Mouse (Mus musculus) hindbrain, embryonic 15.5 days (tissue): ENCODE data around the gene Gm28374. TPM values are rescaled to one million over a fixed set of nuclear protein-coding genes. Genes with fewer than 3 reads are reported as not detected.

Experiments
- ATAC-seq: fragments of 200-750 bp; cut with Nextera tagmentation; 2 replicates; pipeline ENCODE4 v1.8.0; 2017; ENCODE audit warnings: low read depth, moderate number of reproducible peaks, moderate TSS enrichment; ENCODE audit not compliant: low FRiP score
- H3K27ac ChIP-seq: fragments of 300-500 bp; sonication (generic); replicated peaks from 2 replicates; pipeline ENCODE4 v1.5.1; 2015; ENCODE audit warnings: mild to moderate bottlenecking, inconsistent platforms
- H3K27me3 ChIP-seq: fragments of 300-500 bp; sonication (generic); 2 replicates; pipeline ENCODE4 v1.6.1; 2015; ENCODE audit warnings: control low read depth, inconsistent platforms
- H3K36me3 ChIP-seq: fragments of 300-500 bp; sonication (generic); 2 replicates; pipeline ENCODE4 v1.6.1; 2015; ENCODE audit warnings: control low read depth, inconsistent platforms
- H3K4me1 ChIP-seq: fragments of 300-500 bp; sonication (generic); replicated peaks from 2 replicates; pipeline ENCODE4 v1.6.1; 2015; ENCODE audit warnings: control low read depth, inconsistent platforms
- H3K4me2 ChIP-seq: fragments of 300-500 bp; sonication (generic); 2 replicates; pipeline ENCODE4 v1.6.1; 2015; ENCODE audit warnings: moderate library complexity, mild to moderate bottlenecking, inconsistent platforms
- H3K4me3 ChIP-seq: fragments of 300-500 bp; sonication (generic); 2 replicates; pipeline ENCODE4 v1.5.1; 2015; ENCODE audit warnings: mild to moderate bottlenecking, inconsistent platforms
- H3K9ac ChIP-seq: fragments of 300-500 bp; sonication (generic); 2 replicates; pipeline ENCODE4 v1.6.1; 2015; ENCODE audit warnings: inconsistent platforms
- H3K9me3 ChIP-seq: fragments of 300-500 bp; sonication (generic); 2 replicates; pipeline ENCODE4 v1.6.1; 2016; ENCODE audit warnings: control low read depth, inconsistent platforms
- WGBS: fragments of 180-500 bp; shearing (Covaris S2); methylation state at CpG from one replicate; pipeline ENCODE4 v1.1.7; 2015; 5-methylcytosine and 5-hydroxymethylcytosine counted together
- polyA plus RNA-seq: library from polyadenylated mRNA; unstranded; fragments of >200 nt; fragmentation: Nextera tagmentation; extraction: Ambion mirVana; gene quantifications from 2 replicates; pipeline ENCODE4 v1.2.1, GENCODE M21; 2015

The Gm28374 gene
- polyA plus RNA-seq, 1 experiment from 2014 or later: 1.4 TPM

DNA sequence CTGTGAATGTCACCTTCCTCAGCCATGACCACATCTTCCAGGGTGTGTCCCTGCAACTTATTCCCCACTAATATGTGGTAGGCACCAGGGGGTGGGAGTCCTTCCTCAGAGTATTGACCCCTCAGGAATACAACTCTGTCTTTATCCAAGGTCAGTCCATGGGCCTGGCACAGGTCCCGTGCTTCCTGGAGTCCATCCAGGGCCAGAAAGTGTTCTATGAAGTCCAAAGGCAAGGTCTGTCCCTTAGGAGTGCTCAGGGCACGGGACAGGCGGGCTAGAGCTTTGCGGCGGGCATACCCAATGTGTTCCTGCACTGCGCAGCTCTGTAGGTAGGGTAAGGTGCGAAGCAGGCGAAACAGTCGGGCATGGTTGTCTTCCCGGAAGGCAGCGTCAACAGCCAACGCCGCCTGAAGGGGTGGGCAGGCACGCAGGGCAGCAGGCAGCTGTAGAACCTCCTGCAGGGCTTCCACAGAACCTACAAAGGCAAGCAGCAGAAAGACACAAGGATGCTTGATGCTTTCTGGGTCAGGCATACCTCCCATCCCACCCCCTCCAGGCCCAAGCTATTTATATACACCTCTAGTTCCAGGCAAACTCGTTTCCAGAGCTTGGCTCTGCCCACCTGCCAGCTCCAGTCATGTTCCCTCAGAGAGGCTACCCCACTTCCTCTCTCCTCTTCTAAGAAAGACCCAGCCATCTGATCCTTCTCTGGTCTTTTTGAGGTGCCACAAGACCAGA is 34.2 kb upstream of the Gm28374 start:
- no peaks in the 10 kb centered on the region for H3K9me3 ChIP-seq
- WGBS: 92% methylated on average over 15 of the region's 15 CpGs
- peak overlapping the region; percentile 87; the same call in 1 of the 2 replicates for H3K4me3 ChIP-seq
- H3K9ac ChIP-seq: 0 out of 2 replicates have a peak overlapping the region, but pooled peaks have one; percentile 74
- ATAC-seq: no peak
- H3K27me3 ChIP-seq: no peaks in the 10 kb centered on the region
- H3K27ac ChIP-seq: no peak overlapping the region
- H3K4me1 ChIP-seq: peaks cover 26% of the 10 kb centered on the region
- H3K4me2 ChIP-seq: peak overlapping the region; percentile 83
- H3K36me3 ChIP-seq: peaks cover 25% of the 10 kb centered on the region

GRCm38 (mm10) chr19:6113116-6113515 is 31.1 kb upstream of the Gm28374 start:
- ATAC-seq: no peak
- H3K4me1 ChIP-seq: peaks cover 14% of the 10 kb centered on the region
- no peak overlapping the region for H3K4me3 ChIP-seq
- H3K9ac ChIP-seq: no peak overlapping the region
- H3K27ac ChIP-seq: no peak overlapping the region
- no peak overlapping the region for H3K4me2 ChIP-seq
- peaks cover 25% of the 10 kb centered on the region for H3K36me3 ChIP-seq
- no peaks in the 10 kb centered on the region for H3K9me3 ChIP-seq
- no peaks in the 10 kb centered on the region for H3K27me3 ChIP-seq
- WGBS: 55% methylated on average over 6 of the region's 6 CpGs

GRCm38 (mm10) chr19:6105586-6105985 is 23.5 kb upstream of the Gm28374 start, which contains the start of gene Naaladl1:
Gene Naaladl1 (plus strand): TSS chr19:6105782.
- no peak within 1 kb of the TSS for H3K4me2 ChIP-seq
- no peak for ATAC-seq
- H3K4me1 ChIP-seq: no peaks in the 10 kb centered on the region
- no peaks in the 10 kb centered on the region for H3K36me3 ChIP-seq
- no peak within 1 kb of the TSS for H3K27ac ChIP-seq
- 89% methylated on average over 7 of the region's 7 CpGs for WGBS
- no peak within 1 kb of the TSS for H3K4me3 ChIP-seq
- no peaks in the 10 kb centered on the region for H3K27me3 ChIP-seq
- H3K9ac ChIP-seq: no peak within 1 kb of the TSS
- no peaks in the 10 kb centered on the region for H3K9me3 ChIP-seq

- Histone ChIP-seq H3K9me3 (no peaks in the 10 kb centered on the region), H3K4me1 (no peaks in the 10 kb centered on the region), H3K36me3 (no peaks in the 10 kb centered on the region), H3K27ac (no peak overlapping the region), H3K4me3 (no peak overlapping the region), H3K27me3 (no peaks in the 10 kb centered on the region), H3K4me2 (no peak overlapping the region), H3K9ac (no peak overlapping the region)
- no peak for ATAC-seq
- 86% methylated on average over 4 of the region's 4 CpGs for WGBS
Measured at GRCm38 (mm10) chr19:6104476-6104875, 22.4 kb upstream of the Gm28374 start.

DNA sequence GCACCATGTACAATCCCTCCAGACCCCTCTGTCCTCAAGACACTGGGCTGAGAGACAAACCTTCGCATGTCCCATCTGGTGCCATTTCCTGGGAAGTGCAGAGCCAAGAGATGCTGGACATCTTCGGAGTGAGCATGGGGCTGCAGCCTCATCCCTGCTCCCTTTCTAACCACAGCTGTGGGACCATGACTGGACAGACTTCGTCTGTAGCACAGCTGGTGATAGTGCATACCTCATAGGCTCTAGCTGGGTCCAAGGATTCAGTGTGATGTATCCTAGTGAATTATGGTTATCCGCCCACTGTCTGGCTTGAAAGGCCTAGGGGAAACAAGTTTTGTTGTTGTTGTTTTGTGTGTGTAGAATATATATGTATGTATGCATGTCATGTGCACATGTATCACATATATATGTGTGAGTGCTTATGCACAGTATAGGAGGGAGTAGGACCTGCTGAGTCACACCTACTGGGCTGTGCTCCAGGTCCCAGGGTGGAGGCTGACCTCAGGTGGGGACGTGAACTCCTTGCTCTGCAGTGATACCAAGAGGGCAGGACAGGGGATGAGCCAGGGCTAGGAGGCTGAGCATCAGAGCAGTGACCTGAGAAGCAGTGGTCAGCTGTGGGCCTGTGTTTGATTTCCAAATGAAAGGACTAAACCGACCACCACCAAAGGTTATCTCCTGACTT is 20.3 kb upstream of the Gm28374 start:
- ATAC-seq: no peak
- H3K4me1 ChIP-seq: no peaks in the 10 kb centered on the region
- H3K27ac ChIP-seq: no peak overlapping the region
- no peak overlapping the region for H3K4me3 ChIP-seq
- no peaks in the 10 kb centered on the region for H3K27me3 ChIP-seq
- H3K9ac ChIP-seq: no peak overlapping the region
- no peaks in the 10 kb centered on the region for H3K36me3 ChIP-seq
- H3K4me2 ChIP-seq: no peak overlapping the region
- H3K9me3 ChIP-seq: no peaks in the 10 kb centered on the region
- 75% methylated on average over 6 of the region's 6 CpGs for WGBS

- H3K4me3 ChIP-seq: no peak overlapping the region
- H3K9ac ChIP-seq: no peak overlapping the region
- ATAC-seq: no peak
- WGBS: 61% methylated on average over 6 of the region's 6 CpGs
- no peaks in the 10 kb centered on the region for H3K4me1 ChIP-seq
- H3K36me3 ChIP-seq: no peaks in the 10 kb centered on the region
- no peaks in the 10 kb centered on the region for H3K27me3 ChIP-seq
- no peak overlapping the region for H3K4me2 ChIP-seq
- no peaks in the 10 kb centered on the region for H3K9me3 ChIP-seq
- no peak overlapping the region for H3K27ac ChIP-seq
Measured at GRCm38 (mm10) chr19:6101186-6101585, 19.1 kb upstream of the Gm28374 start.

GRCm38 (mm10) chr19:6097847-6098246 is 15.8 kb upstream of the Gm28374 start:
- H3K9me3 ChIP-seq: no peaks in the 10 kb centered on the region
- H3K4me3 ChIP-seq: no peak overlapping the region
- H3K4me1 ChIP-seq: no peaks in the 10 kb centered on the region
- no peak for ATAC-seq
- no peaks in the 10 kb centered on the region for H3K27me3 ChIP-seq
- WGBS: 85% methylated on average over 3 of the region's 3 CpGs
- no peak overlapping the region for H3K9ac ChIP-seq
- no peaks in the 10 kb centered on the region for H3K36me3 ChIP-seq
- no peak overlapping the region for H3K27ac ChIP-seq
- no peak overlapping the region for H3K4me2 ChIP-seq

DNA sequence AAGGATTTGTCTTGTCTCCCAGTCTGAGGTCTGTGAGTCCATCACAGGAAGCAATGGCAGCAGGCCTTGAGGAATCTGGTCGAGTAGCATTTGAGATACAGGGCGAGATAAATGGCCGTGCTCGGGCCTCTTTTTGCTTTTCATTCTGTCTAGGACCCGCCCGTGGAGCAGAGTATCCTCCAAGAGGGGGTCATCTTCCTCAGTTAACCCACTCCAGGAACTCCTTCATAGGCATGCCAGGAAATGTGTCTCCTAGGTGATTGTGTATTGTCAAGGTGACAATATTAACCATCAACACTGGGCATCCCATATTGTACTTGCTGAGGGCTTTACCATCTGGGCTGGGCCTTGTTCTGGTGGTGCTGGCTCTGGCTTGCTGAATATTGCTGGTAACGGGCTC is 12.1 kb upstream of the Gm28374 start, which contains the start of gene AC131692.1:
TSS of gene AC131692.1 (plus strand) at position 301 of the 400 bp plus-strand sequence.
- Histone ChIP-seq H3K4me1 (no peaks in the 10 kb centered on the region), H3K27me3 (no peaks in the 10 kb centered on the region), H3K4me3 (no peak within 1 kb of the TSS), H3K9ac (no peak within 1 kb of the TSS), H3K36me3 (no peaks in the 10 kb centered on the region), H3K4me2 (no peak within 1 kb of the TSS), H3K9me3 (no peaks in the 10 kb centered on the region), H3K27ac (no peak within 1 kb of the TSS)
- WGBS: 92% methylated on average over 7 of the region's 7 CpGs
- ATAC-seq: no peak

GRCm38 (mm10) chr19:6088841-6089240 is 6.8 kb upstream of the Gm28374 start:
- no peak for ATAC-seq
- no peaks in the 10 kb centered on the region for H3K36me3 ChIP-seq
- H3K27ac ChIP-seq: no peak overlapping the region
- no peak overlapping the region for H3K9ac ChIP-seq
- peaks cover 14% of the 10 kb centered on the region for H3K4me1 ChIP-seq
- H3K9me3 ChIP-seq: no peaks in the 10 kb centered on the region
- H3K27me3 ChIP-seq: no peaks in the 10 kb centered on the region
- no peak overlapping the region for H3K4me2 ChIP-seq
- WGBS: 91% methylated on average over 13 of the region's 13 CpGs
- no peak overlapping the region for H3K4me3 ChIP-seq

GRCm38 (mm10) chr19:6085417-6085879 is 3.4 kb upstream of the Gm28374 start:
- peak overlapping the region; percentile 60 for H3K4me3 ChIP-seq
- H3K27ac ChIP-seq: no peak overlapping the region
- H3K4me2 ChIP-seq: peak overlapping the region; percentile 81
- ATAC-seq: peak; percentile 56; the same call in 1 of the 2 replicates
- WGBS: 2% methylated on average over 17 of the region's 17 CpGs
- H3K27me3 ChIP-seq: no peaks in the 10 kb centered on the region
- H3K36me3 ChIP-seq: peaks cover 20% of the 10 kb centered on the region
- H3K4me1 ChIP-seq: peaks cover 23% of the 10 kb centered on the region
- no peaks in the 10 kb centered on the region for H3K9me3 ChIP-seq
- H3K9ac ChIP-seq: no peak overlapping the region

DNA sequence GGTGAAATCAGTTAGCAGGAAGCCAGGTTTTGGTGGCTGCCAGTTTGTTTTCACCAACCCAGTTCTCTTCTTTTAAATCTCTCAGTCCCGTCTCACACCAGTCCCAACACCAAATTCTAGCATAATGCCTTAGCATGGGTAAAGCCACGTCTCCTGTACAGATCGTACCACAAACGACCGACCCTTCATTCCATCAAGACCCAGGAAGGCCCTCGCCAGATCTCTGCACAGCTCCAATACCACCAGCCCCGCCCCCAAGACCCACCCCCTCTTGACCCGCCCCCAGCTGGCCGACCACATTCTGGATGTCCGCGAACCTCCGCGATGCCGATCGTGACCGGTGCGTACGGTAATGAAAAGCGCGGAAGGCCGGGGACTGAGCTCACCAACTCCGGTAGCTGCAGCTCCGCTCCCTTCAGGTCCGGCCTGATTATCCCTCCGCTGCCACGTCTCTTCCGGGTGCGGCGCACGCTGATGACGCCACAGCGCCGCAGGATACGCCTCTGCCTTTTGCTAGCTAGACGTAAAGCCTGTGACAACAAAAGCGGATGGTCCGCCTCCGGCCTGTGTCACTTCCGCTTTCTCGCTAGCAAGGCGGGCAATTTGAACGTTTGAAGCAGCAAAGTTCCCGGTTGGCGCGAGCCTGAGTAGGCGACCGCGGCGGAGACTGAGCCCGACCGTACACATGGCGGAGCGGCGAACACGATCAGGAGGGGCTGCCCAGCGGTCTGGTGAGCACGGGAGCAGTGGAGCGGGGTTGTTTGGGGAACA is 2.6 kb upstream of the Gm28374 start, which contains the start of the genes Zfpl1 and Cdca5:
TSS of gene Zfpl1 (minus strand) at position 479 of the 771 bp plus-strand sequence.
TSS of gene Cdca5 (plus strand) at position 506 of the 771 bp plus-strand sequence.
- Histone ChIP-seq H3K9ac (peak within 1 kb of the TSS; percentile 71), H3K4me3 (peak within 1 kb of the TSS; percentile 60), H3K36me3 (peaks cover 28% of the 10 kb centered on the region), H3K27me3 (no peaks in the 10 kb centered on the region), H3K9me3 (no peaks in the 10 kb centered on the region), H3K4me1 (peaks cover 23% of the 10 kb centered on the region), H3K4me2 (peak within 1 kb of the TSS; percentile 81), H3K27ac (peak within 1 kb of the TSS; percentile 56)
- ATAC-seq: peak; percentile 91
- under 1% methylated on average over 58 of the region's 58 CpGs for WGBS
